Mouse (Mus musculus) stomach, embryonic 16.5 days (tissue): Measurements from ENCODE around the gene Abhd17c. TPM values are rescaled to one million over a fixed set of nuclear protein-coding genes. Genes with fewer than 3 reads are reported as not detected.

Source experiments
- ATAC-seq: fragments of 200-750 bp; cut with Nextera tagmentation; 2 replicates; pipeline ENCODE4 v1.8.0; 2017; ENCODE audit warnings: moderate number of reproducible peaks, moderate TSS enrichment; ENCODE audit not compliant: insufficient read depth, low FRiP score
- H3K27ac ChIP-seq: fragments of 300-500 bp; sonication (generic); 2 replicates; pipeline ENCODE4 v1.5.1; 2014; ENCODE audit warnings: low read length
- H3K27me3 ChIP-seq: fragments of 300-500 bp; sonication (generic); 2 replicates; pipeline ENCODE4 v1.6.1; 2014; ENCODE audit warnings: low read length, control low read depth, mixed read lengths; ENCODE audit not compliant: control insufficient read depth, insufficient read depth
- H3K36me3 ChIP-seq: fragments of 300-500 bp; sonication (generic); 2 replicates; pipeline ENCODE4 v1.6.1; 2014; ENCODE audit warnings: low read length; ENCODE audit not compliant: control insufficient read depth, insufficient read depth
- H3K4me1 ChIP-seq: fragments of 300-500 bp; sonication (generic); 2 replicates; pipeline ENCODE4 v1.6.1; 2014; ENCODE audit warnings: low read length, control low read depth, mixed read lengths; ENCODE audit not compliant: control insufficient read depth, insufficient read depth
- H3K4me2 ChIP-seq: fragments of 300-500 bp; sonication (generic); 2 replicates; pipeline ENCODE4 v1.6.1; 2014; ENCODE audit warnings: low read depth, low read length, mixed read lengths
- H3K4me3 ChIP-seq: fragments of 300-500 bp; sonication (generic); replicated peaks from 2 replicates; pipeline ENCODE4 v1.5.1; 2014; ENCODE audit warnings: mild to moderate bottlenecking, low read length
- H3K9ac ChIP-seq: fragments of 300-500 bp; sonication (generic); 2 replicates; pipeline ENCODE4 v1.6.1; 2014; ENCODE audit warnings: low read length
- H3K9me3 ChIP-seq: fragments of 300-500 bp; sonication (generic); replicated peaks from 2 replicates; pipeline ENCODE4 v1.6.1; 2016; ENCODE audit warnings: low read length, control low read depth; ENCODE audit not compliant: control insufficient read depth
- WGBS: fragments of 180-500 bp; shearing (Covaris S2); extraction: QIAGEN DNeasy Blood & Tissue Kit; methylation state at CpG from one replicate; pipeline ENCODE4 v1.1.7; 2014; 5-methylcytosine and 5-hydroxymethylcytosine counted together
- polyA plus RNA-seq: library from polyadenylated mRNA; unstranded; fragments of >200 nt; fragmentation: Nextera tagmentation; extraction: Ambion mirVana; gene quantifications from 2 replicates; pipeline ENCODE4 v1.2.1, GENCODE M21; 2015

The Abhd17c gene
- polyA plus RNA-seq, 1 experiment from 2014 or later = 8.9 TPM

- Histone ChIP-seq H3K36me3 (no peaks in the 10 kb centered on the region), H3K9ac (no peak overlapping the region), H3K4me1 (no peaks in the 10 kb centered on the region), H3K9me3 (no peaks in the 10 kb centered on the region), H3K27ac (no peak overlapping the region), H3K4me2 (no peak overlapping the region), H3K27me3 (no peaks in the 10 kb centered on the region), H3K4me3 (no peak overlapping the region)
- 49% methylated on average over 7 of the region's 7 CpGs for WGBS
- no peak for ATAC-seq
These were observed 74.3 kb downstream of the Abhd17c start for GRCm38 (mm10) chr7:84077257-84078013.

- Histone ChIP-seq H3K27me3 (no peaks in the 10 kb centered on the region), H3K9me3 (no peaks in the 10 kb centered on the region), H3K27ac (no peak overlapping the region), H3K36me3 (no peaks in the 10 kb centered on the region), H3K4me2 (no peak overlapping the region), H3K4me1 (no peaks in the 10 kb centered on the region), H3K9ac (no peak overlapping the region), H3K4me3 (no peak overlapping the region)
- WGBS = 49% methylated on average over 8 of the region's 8 CpGs
- no peak for ATAC-seq
These were observed 77.4 kb downstream of the Abhd17c start for GRCm38 (mm10) chr7:84074266-84074665.

GRCm38 (mm10) chr7:84073856-84074255, 77.8 kb downstream of the Abhd17c start:
- Histone ChIP-seq H3K27ac (no peak overlapping the region), H3K36me3 (no peaks in the 10 kb centered on the region), H3K9me3 (no peaks in the 10 kb centered on the region), H3K9ac (no peak overlapping the region), H3K27me3 (no peaks in the 10 kb centered on the region), H3K4me1 (no peaks in the 10 kb centered on the region), H3K4me2 (no peak overlapping the region), H3K4me3 (no peak overlapping the region)
- WGBS = 82% methylated on average over 3 of the region's 3 CpGs
- no peak for ATAC-seq

- Histone ChIP-seq H3K9me3 (no peaks in the 10 kb centered on the region), H3K4me1 (no peaks in the 10 kb centered on the region), H3K9ac (no peak overlapping the region), H3K27me3 (no peaks in the 10 kb centered on the region), H3K4me2 (no peak overlapping the region), H3K4me3 (no peak overlapping the region), H3K36me3 (no peaks in the 10 kb centered on the region), H3K27ac (no peak overlapping the region)
- no peak for ATAC-seq
- 75% methylated on average over 5 of the region's 5 CpGs for WGBS
These were observed 82.8 kb downstream of the Abhd17c start for GRCm38 (mm10) chr7:84068931-84069330.

- no peak for ATAC-seq
- 89% methylated on average over 7 of the region's 7 CpGs for WGBS
- Histone ChIP-seq H3K9me3 (no peaks in the 10 kb centered on the region), H3K27me3 (no peaks in the 10 kb centered on the region), H3K4me3 (no peak overlapping the region), H3K36me3 (no peaks in the 10 kb centered on the region), H3K4me1 (peaks cover 9% of the 10 kb centered on the region; the same call in 1 of the 2 replicates), H3K27ac (no peak overlapping the region), H3K4me2 (no peak overlapping the region), H3K9ac (no peak overlapping the region)
These were observed 91.9 kb downstream of the Abhd17c start for GRCm38 (mm10) chr7:84059799-84060198.

Other genes starting within 250 kb of the Abhd17c start
- gene Cemip, start 65.4 kb downstream of the Abhd17c start, polyA plus RNA-seq = 0.50 and 0.59 TPM in 2 replicates